In genomic region chr3:110303166-110303565, GRCm38 (mm10) we compare ENCODE assay signal across 12 mouse cellular contexts. TPM values are rescaled to one million over a fixed set of nuclear protein-coding genes. Genes with fewer than 3 reads are reported as not detected.
A peak's percentile ranks its signal among the peaks of the same experiment; 100 is the strongest.
DNase-seq lines count a peak whose midpoint lies in the region; ATAC-seq and TF ChIP-seq lines count a peak whose summit lies in the region.
"Had no signal": no experiment of that assay in that cellular context is flagged by ENCODE, and none has a peak within 500 bp of the region (broad histone marks: within the 10 kb centered on the region; RNA-seq: fewer than 3 reads in every experiment).

No protein-coding gene starts in this region.

- WGBS in stomach, postnatal 0 days, result 58% methylated on average over 2 of the region's 2 CpGs

- no peak for ATAC-seq in stomach, postnatal 0 days (ENCODE audit: low FRiP score, low TSS enrichment)

- H3K4me2 ChIP-seq in stomach, postnatal 0 days (replicated peaks; ENCODE audit: low read depth), result no peak overlapping the region
- H3K4me2 ChIP-seq: hindbrain, embryonic 12.5 days; limb, embryonic 15.5 days; midbrain, embryonic 12.5 days had no signal

- peak; percentile 37 for DNase-seq in adrenal gland, postnatal 10 days
- no peak for DNase-seq in adrenal gland, postnatal 25 days
- peak; percentile 3 to 17 for DNase-seq in layer of hippocampus, postnatal 10 days (ENCODE audit: low spot score in 2 of 2)
- no peak for DNase-seq in layer of hippocampus, postnatal 36 days
- peak; percentile 17 for DNase-seq in fibroblast of lung, adult 2 months (ENCODE audit: low read depth)
- peak; percentile 71 for DNase-seq in lung, postnatal 10 days
- DNase-seq in stomach, postnatal 0 days (ENCODE audit: low spot score), result no peak
- DNase-seq in ovary, postnatal 10 days (ENCODE audit: low spot score), result no peak
- DNase-seq: kidney, postnatal 4 days had no signal

- no peak overlapping the region for H3K27ac ChIP-seq in stomach, postnatal 0 days (replicated peaks)
- H3K27ac ChIP-seq: hindbrain, embryonic 12.5 days; limb, embryonic 15.5 days; midbrain, embryonic 12.5 days had no signal

- no peaks in the 10 kb centered on the region for H3K9me3 ChIP-seq in stomach, postnatal 0 days (ENCODE audit: control insufficient read depth, low read length)
- H3K9me3 ChIP-seq: hindbrain, embryonic 12.5 days; limb, embryonic 15.5 days; midbrain, embryonic 12.5 days had no signal

- H3K9ac ChIP-seq in stomach, postnatal 0 days (ENCODE audit: low read length), result no peak overlapping the region
- H3K9ac ChIP-seq: hindbrain, embryonic 12.5 days; limb, embryonic 15.5 days; midbrain, embryonic 12.5 days had no signal

- H3K4me3 ChIP-seq in stomach, postnatal 0 days (ENCODE audit: low read depth, low read length), result no peak overlapping the region
- H3K4me3 ChIP-seq: hindbrain, embryonic 12.5 days; limb, embryonic 15.5 days; midbrain, embryonic 12.5 days had no signal

- H3K36me3 ChIP-seq in stomach, postnatal 0 days (ENCODE audit: control insufficient read depth, insufficient read depth, low read length), result no peaks in the 10 kb centered on the region
- H3K36me3 ChIP-seq: hindbrain, embryonic 12.5 days; limb, embryonic 15.5 days; midbrain, embryonic 12.5 days had no signal

- TF ChIP-seq EP300 in stomach, postnatal 0 days (optimal IDR thresholded peaks at IDR 0.05), result no peak

- no peaks in the 10 kb centered on the region for H3K27me3 ChIP-seq in stomach, postnatal 0 days (ENCODE audit: control insufficient read depth, insufficient read depth, low read length)
- H3K27me3 ChIP-seq: hindbrain, embryonic 12.5 days; limb, embryonic 15.5 days; midbrain, embryonic 12.5 days had no signal

- H3K4me1 ChIP-seq in stomach, postnatal 0 days (replicated peaks; ENCODE audit: control insufficient read depth, insufficient read depth), result no peaks in the 10 kb centered on the region
- H3K4me1 ChIP-seq: hindbrain, embryonic 12.5 days; limb, embryonic 15.5 days; midbrain, embryonic 12.5 days had no signal

- no peak for TF ChIP-seq CTCF in stomach, postnatal 0 days (IDR thresholded peaks at IDR 0.05; ENCODE audit: low read depth)

RNA-seq across cellular contexts. Expression of gene Prmt6, which starts 52.4 kb away (rescaled TPM):
- 10 to 100 TPM; 12.0 to 12.4 TPM for total RNA-seq in adrenal gland, postnatal 10 days (2021)
- total RNA-seq in adrenal gland, postnatal 25 days (2021), result 11.0 and 13.9 TPM in 2 replicates
- 10 to 100 TPM; 22.2 to 23.8 TPM for total RNA-seq in layer of hippocampus, postnatal 10 days (2021)
- 10 to 100 TPM; 14.8 to 16.7 TPM for total RNA-seq in layer of hippocampus, postnatal 36 days (2021)
- polyA plus RNA-seq in stomach, postnatal 0 days (2015; fragmentation: Nextera tagmentation; extraction: Ambion mirVana), result 8.8 and 11.0 TPM in 2 replicates

Comparison
In these comparisons a context has a peak if more than half of its experiments do, and no peak if none do; other contexts are left out.
1. DNase-seq: peak in adrenal gland, postnatal 10 days (single experiment), layer of hippocampus, postnatal 10 days (2 of 2), fibroblast of lung, adult 2 months (single experiment) and lung, postnatal 10 days (single experiment); none in adrenal gland, postnatal 25 days (single experiment), layer of hippocampus, postnatal 36 days (0 of 2), stomach, postnatal 0 days (single experiment) and ovary, postnatal 10 days (single experiment).